Mouse (Mus musculus) midbrain, postnatal 0 days (tissue): ENCODE data around the gene Zfp276. TPM values are rescaled to one million over a fixed set of nuclear protein-coding genes. Genes with fewer than 3 reads are reported as not detected.

Source experiments
- ATAC-seq: fragments of 200-750 bp; cut with Nextera tagmentation; 2 replicates; pipeline ENCODE4 v1.8.0; 2017; ENCODE audit warnings: moderate number of reproducible peaks, mild to moderate bottlenecking, moderate TSS enrichment, moderate library complexity; ENCODE audit not compliant: low FRiP score
- DNase-seq: peaks from one replicate; pipeline ENCODE4 v3.0.0-alpha.2; 2015; ENCODE audit warnings: low spot score
- H3K27ac ChIP-seq: fragments of 300-500 bp; sonication (generic); 2 replicates; pipeline ENCODE4 v1.5.1; 2014; ENCODE audit warnings: low read depth, mild to moderate bottlenecking, low read length, mixed read lengths
- H3K27me3 ChIP-seq: fragments of 300-500 bp; sonication (generic); 2 replicates; pipeline ENCODE4 v1.6.1; 2014; ENCODE audit warnings: low read length, control low read depth, mixed read lengths; ENCODE audit not compliant: insufficient read depth
- H3K36me3 ChIP-seq: fragments of 300-500 bp; sonication (generic); 2 replicates; pipeline ENCODE4 v1.6.1; 2014; ENCODE audit warnings: low read length, control low read depth, mixed read lengths; ENCODE audit not compliant: insufficient read depth
- H3K4me1 ChIP-seq: fragments of 300-500 bp; sonication (generic); 2 replicates; pipeline ENCODE4 v1.6.1; 2014; ENCODE audit warnings: mild to moderate bottlenecking, control low read depth, antibody characterized with exemption, low read length, mixed read lengths; ENCODE audit not compliant: insufficient read depth
- H3K4me2 ChIP-seq: fragments of 300-500 bp; sonication (generic); 2 replicates; pipeline ENCODE4 v1.6.1; 2014; ENCODE audit warnings: low read depth, mild to moderate bottlenecking, low read length, mixed read lengths; ENCODE audit not compliant: poor library complexity, severe bottlenecking
- H3K4me3 ChIP-seq: fragments of 300-500 bp; sonication (generic); 2 replicates; pipeline ENCODE4 v1.5.1; 2014; ENCODE audit warnings: low read depth, mild to moderate bottlenecking, low read length, moderate library complexity
- H3K9ac ChIP-seq: fragments of 300-500 bp; sonication (generic); replicated peaks from 2 replicates; pipeline ENCODE4 v1.6.1; 2014; ENCODE audit warnings: mild to moderate bottlenecking, low read length, moderate library complexity, mixed read lengths; ENCODE audit not compliant: poor library complexity, severe bottlenecking
- H3K9me3 ChIP-seq: fragments of 300-500 bp; sonication (generic); 2 replicates; pipeline ENCODE4 v1.6.1; 2016; ENCODE audit warnings: low read length, control low read depth
- CTCF ChIP-seq: IDR thresholded peaks from 2 replicates; pipeline ENCODE4 v1.5.1; 2016; ENCODE audit warnings: antibody characterized with exemption, mild to moderate bottlenecking
- WGBS: fragments of 180-500 bp; shearing (Covaris S2); extraction: QIAGEN DNeasy Blood & Tissue Kit; methylation state at CpG from one replicate; pipeline ENCODE4 v1.1.7; 2014; 5-methylcytosine and 5-hydroxymethylcytosine counted together
- polyA plus RNA-seq: library from polyadenylated mRNA; unstranded; fragments of >200 nt; fragmentation: Nextera tagmentation; extraction: Ambion mirVana; gene quantifications from 2 replicates; pipeline ENCODE4 v1.2.1, GENCODE M21; 2015
- total RNA-seq: library from RNA; depleted of rRNA; stranded (reverse); fragments of >200 nt; gene quantifications from 2 replicates; pipeline ENCODE4 v1.2.3, GENCODE M21; 2014

The Zfp276 gene
- total and polyA plus RNA-seq, 2 experiments from 2014 or later, result 15.4 to 37.9 TPM

DNA sequence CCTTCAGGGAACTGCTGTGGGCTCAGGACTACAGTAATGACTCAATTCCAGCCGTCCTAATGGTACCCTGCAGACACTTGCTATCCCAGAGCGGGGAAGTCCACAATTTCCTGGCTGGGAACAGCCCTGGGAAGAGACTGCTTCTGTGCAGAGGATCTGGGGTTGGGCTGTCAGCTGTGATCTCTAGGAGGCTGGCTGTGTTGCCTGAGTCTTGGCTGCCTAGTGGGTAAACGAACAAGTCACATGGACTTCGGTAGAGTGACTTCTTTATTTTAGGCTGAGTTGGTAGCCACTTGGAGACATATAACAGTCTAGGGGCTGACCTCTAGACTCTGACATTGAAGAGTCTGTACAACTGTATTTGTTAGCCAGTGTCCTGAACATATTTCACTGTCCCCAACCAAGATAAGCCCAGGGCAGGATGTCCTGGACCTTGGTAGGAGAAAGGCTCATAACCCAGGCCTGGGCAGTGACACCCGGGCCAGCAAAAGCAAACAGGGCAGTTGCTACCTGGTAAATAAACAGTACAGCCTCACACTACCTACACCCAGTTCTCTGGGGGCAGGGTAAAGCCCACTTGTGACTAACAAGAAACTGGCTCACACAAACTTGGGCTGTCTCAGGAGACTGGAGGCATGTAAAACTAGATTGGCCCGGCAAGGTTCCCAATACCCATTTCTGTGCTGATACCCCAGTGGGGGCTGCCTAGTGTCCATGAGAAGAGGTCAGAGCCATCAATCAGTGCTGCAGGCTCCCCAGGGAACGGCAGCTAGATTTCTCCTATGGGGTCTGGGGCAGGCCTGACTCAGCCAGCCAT is 11.7 kb upstream of the Zfp276 start:
- DNase-seq, result no peak
- Histone ChIP-seq H3K9me3 (no peaks in the 10 kb centered on the region), H3K36me3 (peaks cover 53% of the 10 kb centered on the region), H3K9ac (no peak overlapping the region), H3K27me3 (no peaks in the 10 kb centered on the region), H3K4me1 (no peaks in the 10 kb centered on the region), H3K4me2 (no peak overlapping the region), H3K4me3 (no peak overlapping the region), H3K27ac (no peak overlapping the region)
- ATAC-seq, result no peak
- no peak for TF ChIP-seq CTCF
- WGBS, result 89% methylated on average over 7 of the region's 7 CpGs

DNA sequence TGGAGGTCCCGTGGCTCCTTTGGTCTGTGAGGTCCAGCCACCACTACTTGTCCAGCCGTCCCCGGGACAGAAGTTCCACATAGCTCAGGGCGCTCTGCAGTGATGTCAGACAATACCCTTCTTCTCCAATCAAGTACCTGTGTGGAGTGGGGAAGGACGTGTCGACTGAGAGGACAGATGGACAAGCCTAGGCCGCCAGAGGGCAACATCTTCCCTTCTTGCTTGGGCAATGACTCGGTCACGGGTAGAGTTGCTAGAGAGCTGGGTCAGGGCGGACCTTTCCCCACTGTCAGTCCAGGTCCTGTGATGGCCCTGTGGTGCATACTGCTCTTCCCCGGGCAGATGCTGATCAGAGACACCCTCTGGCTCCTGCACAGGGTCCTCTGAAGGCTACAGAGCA is 10.9 kb upstream of the Zfp276 start:
- H3K27me3 ChIP-seq, result no peaks in the 10 kb centered on the region
- WGBS, result 71% methylated on average over 11 of the region's 11 CpGs
- no peak overlapping the region for H3K9ac ChIP-seq
- H3K4me3 ChIP-seq, result no peak overlapping the region
- H3K4me1 ChIP-seq, result no peaks in the 10 kb centered on the region
- H3K9me3 ChIP-seq, result no peaks in the 10 kb centered on the region
- DNase-seq, result no peak
- H3K4me2 ChIP-seq, result no peak overlapping the region
- no peak overlapping the region for H3K27ac ChIP-seq
- peak; percentile 12; the same call in 1 of the 2 replicates for TF ChIP-seq CTCF
- ATAC-seq, result no peak
- peaks cover 60% of the 10 kb centered on the region for H3K36me3 ChIP-seq

DNA sequence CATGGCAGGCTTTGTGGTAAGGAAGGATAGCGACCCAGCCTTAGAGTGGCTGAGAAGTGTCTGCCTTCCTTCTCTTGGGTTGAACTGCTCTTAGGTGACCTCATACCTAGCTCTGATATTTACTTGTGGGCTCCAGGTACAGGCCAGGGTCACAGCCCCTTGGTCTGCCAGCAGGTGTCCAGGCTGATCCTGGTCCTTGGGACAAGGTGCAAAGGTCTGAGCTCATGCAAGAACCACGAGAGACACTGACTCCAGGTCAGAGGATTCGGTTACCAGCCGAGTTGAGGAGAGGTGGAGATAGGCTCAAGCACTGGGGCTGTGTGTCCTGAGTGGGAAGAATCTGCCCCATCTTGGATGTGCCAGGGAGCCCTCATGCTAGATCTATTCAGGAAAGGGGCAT is 9.6 kb upstream of the Zfp276 start:
- Histone ChIP-seq H3K36me3 (peaks cover 73% of the 10 kb centered on the region), H3K9ac (no peak overlapping the region), H3K4me1 (no peaks in the 10 kb centered on the region), H3K27me3 (no peaks in the 10 kb centered on the region), H3K9me3 (no peaks in the 10 kb centered on the region), H3K4me2 (no peak overlapping the region), H3K4me3 (no peak overlapping the region), H3K27ac (no peak overlapping the region)
- DNase-seq (no peak), ATAC-seq (no peak)
- TF ChIP-seq CTCF, result no peak
- WGBS, result 94% methylated on average over 4 of the region's 4 CpGs

DNA sequence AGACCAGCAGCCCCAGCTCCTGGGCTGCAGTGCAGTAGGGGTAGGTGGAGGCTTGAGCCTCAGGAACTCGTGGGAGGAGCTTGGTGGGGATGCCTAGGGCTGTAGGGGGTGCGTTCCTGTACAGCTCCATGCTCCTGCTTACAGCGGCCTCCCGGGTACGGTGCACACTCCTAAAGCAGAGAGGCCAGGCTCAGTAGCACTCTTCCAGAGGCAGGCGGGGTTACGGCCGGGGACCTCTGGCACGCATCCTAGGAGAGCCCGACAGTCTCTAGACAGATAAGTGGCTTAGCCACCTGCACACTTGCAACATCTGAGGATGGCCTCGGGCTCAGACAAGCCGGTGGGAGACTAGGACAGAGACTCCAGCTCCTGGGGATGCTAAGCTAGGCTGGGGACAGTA is 8.5 kb upstream of the Zfp276 start:
- Histone ChIP-seq H3K4me2 (no peak overlapping the region), H3K9me3 (no peaks in the 10 kb centered on the region), H3K9ac (no peak overlapping the region), H3K4me1 (no peaks in the 10 kb centered on the region), H3K27me3 (no peaks in the 10 kb centered on the region), H3K4me3 (no peak overlapping the region), H3K27ac (no peak overlapping the region), H3K36me3 (peaks cover 77% of the 10 kb centered on the region)
- 93% methylated on average over 12 of the region's 12 CpGs for WGBS
- no peak for DNase-seq
- no peak for ATAC-seq
- TF ChIP-seq CTCF, result no peak

DNA sequence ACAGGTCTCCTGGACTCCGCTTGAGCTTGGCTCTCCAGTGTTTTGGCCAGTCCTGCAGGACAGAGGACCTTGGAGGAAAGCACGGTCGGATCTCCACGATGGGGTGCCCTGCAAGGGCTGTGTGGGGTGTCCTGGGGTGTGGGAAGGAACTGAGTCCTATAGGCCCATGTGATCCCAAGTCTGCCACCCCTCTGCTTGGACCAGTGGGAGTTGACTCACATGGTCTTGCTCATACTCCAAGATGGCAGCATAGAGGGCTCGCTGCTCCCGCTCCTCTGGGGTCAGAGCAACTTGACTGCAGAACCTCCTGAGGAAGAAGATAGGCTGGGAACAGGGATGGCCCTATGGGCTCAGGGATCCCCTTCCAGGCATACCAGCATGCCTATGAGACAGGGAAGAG is 6.2 kb upstream of the Zfp276 start:
- Histone ChIP-seq H3K4me2 (no peak overlapping the region), H3K9me3 (no peaks in the 10 kb centered on the region), H3K4me3 (no peak overlapping the region), H3K27ac (no peak overlapping the region), H3K36me3 (peaks cover 77% of the 10 kb centered on the region), H3K4me1 (peaks cover 3% of the 10 kb centered on the region; the same call in 1 of the 2 replicates), H3K9ac (no peak overlapping the region), H3K27me3 (no peaks in the 10 kb centered on the region)
- no peak for ATAC-seq
- no peak for DNase-seq
- no peak for TF ChIP-seq CTCF
- 98% methylated on average over 6 of the region's 6 CpGs for WGBS

DNA sequence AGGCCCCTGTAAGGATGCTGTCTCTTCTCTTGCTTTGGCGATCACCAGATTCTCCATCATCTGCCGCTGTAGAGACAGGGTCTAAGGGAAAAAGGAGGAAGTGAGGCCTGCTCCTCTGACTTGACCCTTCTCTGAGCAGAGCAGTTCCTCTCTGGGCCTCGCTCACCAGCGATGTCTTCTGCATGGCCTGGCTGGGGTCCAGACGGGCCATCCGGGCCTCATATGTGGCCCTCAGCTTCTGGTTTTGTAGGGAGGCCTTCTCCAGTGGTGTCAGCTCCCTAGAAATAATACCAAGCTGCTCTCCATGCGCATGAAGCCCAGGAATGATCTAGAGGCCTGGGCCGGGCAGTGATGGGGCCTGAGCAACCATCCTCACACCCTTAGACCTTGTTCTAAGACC is 5.4 kb upstream of the Zfp276 start:
- Histone ChIP-seq H3K27me3 (no peaks in the 10 kb centered on the region), H3K4me2 (no peak overlapping the region), H3K27ac (no peak overlapping the region), H3K9ac (no peak overlapping the region), H3K36me3 (peaks cover 69% of the 10 kb centered on the region), H3K9me3 (no peaks in the 10 kb centered on the region), H3K4me3 (no peak overlapping the region), H3K4me1 (peaks cover 6% of the 10 kb centered on the region; the same call in 1 of the 2 replicates)
- no peak for TF ChIP-seq CTCF
- 92% methylated on average over 8 of the region's 8 CpGs for WGBS
- DNase-seq, result no peak
- no peak for ATAC-seq
